Mouse (Mus musculus): ENCODE results near the gene Plekhm2. TPM values are rescaled to one million over a fixed set of nuclear protein-coding genes. Genes with fewer than 3 reads are reported as not detected.

Plekhm2 gene
- polyA plus RNA-seq, 1 experiment from 2014 or later: 3.5 TPM

DNA sequence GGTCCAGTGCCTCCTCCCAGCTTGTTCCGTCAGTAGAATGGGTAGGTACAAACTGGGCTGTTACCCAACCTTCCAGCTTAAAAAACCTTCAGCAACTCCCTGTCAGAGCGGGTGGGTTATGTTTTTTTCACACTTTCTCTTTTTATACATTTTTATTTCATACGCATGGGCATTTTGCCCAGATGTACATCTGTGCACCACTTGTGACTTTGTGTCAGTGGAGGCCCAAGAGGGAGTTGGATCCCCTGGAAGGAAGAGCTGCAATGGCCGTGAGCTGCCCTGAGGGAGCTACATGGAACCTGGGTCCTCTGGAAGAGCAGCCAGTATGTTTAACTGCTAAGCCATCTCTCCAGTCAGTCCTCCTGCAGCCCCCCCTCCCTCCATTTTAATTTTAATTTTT is 6.7 kb upstream of the Plekhm2 start:
- no peak overlapping the region for H3K27ac ChIP-seq (ENCODE audit: low read depth, low read length)
- no peak overlapping the region for H3K4me3 ChIP-seq (ENCODE audit: low read depth, low read length)
- no peak overlapping the region for H3K9ac ChIP-seq (ENCODE audit: low read depth, low read length)
- ATAC-seq (replicated peaks; ENCODE audit: insufficient number of reproducible peaks, low FRiP score, low TSS enrichment): no peak
- no peaks in the 10 kb centered on the region for H3K36me3 ChIP-seq (ENCODE audit: control insufficient read depth, insufficient read depth, low read length)
- WGBS (ENCODE audit: insufficient replicate concordance): 78% methylated on average over 4 of the region's 4 CpGs
- H3K27me3 ChIP-seq (ENCODE audit: control insufficient read depth, insufficient read depth, low read length): no peaks in the 10 kb centered on the region
- no peak overlapping the region for H3K4me2 ChIP-seq
- H3K4me1 ChIP-seq (ENCODE audit: control insufficient read depth, insufficient read depth, low read length): no peaks in the 10 kb centered on the region
- H3K9me3 ChIP-seq (replicated peaks; ENCODE audit: control insufficient read depth, low read length): no peaks in the 10 kb centered on the region

- H3K9me3 ChIP-seq (replicated peaks; ENCODE audit: control insufficient read depth, low read length): no peaks in the 10 kb centered on the region
- no peak overlapping the region for H3K27ac ChIP-seq (ENCODE audit: low read depth, low read length)
- no peak overlapping the region for H3K4me2 ChIP-seq
- H3K4me1 ChIP-seq (ENCODE audit: control insufficient read depth, insufficient read depth, low read length): peaks cover under 1% of the 10 kb centered on the region; the same call in 1 of the 2 replicates
- ATAC-seq (replicated peaks; ENCODE audit: insufficient number of reproducible peaks, low FRiP score, low TSS enrichment): no peak
- no peaks in the 10 kb centered on the region for H3K27me3 ChIP-seq (ENCODE audit: control insufficient read depth, insufficient read depth, low read length)
- no peak overlapping the region for H3K4me3 ChIP-seq (ENCODE audit: low read depth, low read length)
- WGBS (ENCODE audit: insufficient replicate concordance): 82% methylated on average over 18 of the region's 18 CpGs
- no peaks in the 10 kb centered on the region for H3K36me3 ChIP-seq (ENCODE audit: control insufficient read depth, insufficient read depth, low read length)
- H3K9ac ChIP-seq (ENCODE audit: low read depth, low read length): no peak overlapping the region
Observed at GRCm38 (mm10) chr4:141669898-141670712, 5.4 kb upstream of the Plekhm2 start.

DNA sequence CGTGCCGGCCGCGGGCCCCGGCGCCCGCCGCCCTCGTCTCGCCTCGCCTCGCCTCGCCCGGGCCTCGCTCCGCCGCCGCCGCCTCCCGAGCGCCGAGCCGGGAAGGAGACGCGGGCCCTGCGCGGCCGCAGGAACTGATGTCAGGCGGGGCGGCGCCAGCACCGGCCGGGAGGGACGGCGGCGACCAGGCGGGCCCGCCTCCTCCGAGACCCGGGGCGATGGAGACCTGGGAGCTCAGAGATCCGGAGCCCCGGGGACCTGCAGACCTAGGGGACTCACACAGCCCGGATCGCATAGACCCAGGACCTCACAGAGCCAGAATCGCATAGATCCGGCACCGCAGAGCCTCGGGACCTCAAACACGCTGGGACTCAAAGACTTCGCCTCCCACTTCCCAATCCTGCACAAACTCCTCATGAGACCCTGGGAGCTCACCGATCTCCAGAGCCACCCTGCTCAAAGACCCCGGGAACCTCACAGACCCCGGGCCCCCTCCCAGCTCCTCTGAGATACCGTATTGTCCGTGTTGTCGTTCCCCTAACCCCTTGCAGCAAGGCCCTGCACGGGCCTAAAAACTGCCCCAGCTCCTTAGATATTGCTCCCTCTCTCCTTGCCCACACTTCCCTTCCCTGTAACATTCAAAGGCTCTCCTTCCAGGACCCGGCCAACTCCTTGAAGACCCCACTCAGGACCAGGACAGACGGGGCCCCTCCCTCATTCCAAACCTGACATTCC is 521 bp downstream of the Plekhm2 start:
- WGBS (ENCODE audit: insufficient replicate concordance): 1% methylated on average over 57 of the region's 60 CpGs
- no peaks in the 10 kb centered on the region for H3K27me3 ChIP-seq (ENCODE audit: control insufficient read depth, insufficient read depth, low read length)
- ATAC-seq (replicated peaks; ENCODE audit: insufficient number of reproducible peaks, low FRiP score, low TSS enrichment): peak; percentile 85
- no peaks in the 10 kb centered on the region for H3K9me3 ChIP-seq (replicated peaks; ENCODE audit: control insufficient read depth, low read length)
- peak overlapping the region; percentile 93 for H3K4me3 ChIP-seq (ENCODE audit: low read depth, low read length)
- H3K27ac ChIP-seq (ENCODE audit: low read depth, low read length): peak overlapping the region; percentile 77
- peaks cover 13% of the 10 kb centered on the region for H3K4me1 ChIP-seq (ENCODE audit: control insufficient read depth, insufficient read depth, low read length)
- peak overlapping the region; percentile 91 for H3K9ac ChIP-seq (ENCODE audit: low read depth, low read length)
- peak overlapping the region; percentile 94 for H3K4me2 ChIP-seq
- peaks cover 5% of the 10 kb centered on the region for H3K36me3 ChIP-seq (ENCODE audit: control insufficient read depth, insufficient read depth, low read length)

GRCm38 (mm10) chr4:141663122-141663931 is 1.4 kb downstream of the Plekhm2 start:
- peak; percentile 39; the same call in 1 of the 2 replicates for ATAC-seq (replicated peaks; ENCODE audit: insufficient number of reproducible peaks, low FRiP score, low TSS enrichment)
- WGBS (ENCODE audit: insufficient replicate concordance): 7% methylated on average over 40 of the region's 47 CpGs
- H3K9me3 ChIP-seq (replicated peaks; ENCODE audit: control insufficient read depth, low read length): no peaks in the 10 kb centered on the region
- no peaks in the 10 kb centered on the region for H3K27me3 ChIP-seq (ENCODE audit: control insufficient read depth, insufficient read depth, low read length)
- peaks cover 5% of the 10 kb centered on the region for H3K36me3 ChIP-seq (ENCODE audit: control insufficient read depth, insufficient read depth, low read length)
- H3K4me1 ChIP-seq (ENCODE audit: control insufficient read depth, insufficient read depth, low read length): peaks cover 17% of the 10 kb centered on the region
- H3K4me2 ChIP-seq: peak overlapping the region; percentile 94
- peak overlapping the region; percentile 93 for H3K4me3 ChIP-seq (ENCODE audit: low read depth, low read length)
- H3K9ac ChIP-seq (ENCODE audit: low read depth, low read length): peak overlapping the region; percentile 91
- peak overlapping the region; percentile 77 for H3K27ac ChIP-seq (ENCODE audit: low read depth, low read length)

DNA sequence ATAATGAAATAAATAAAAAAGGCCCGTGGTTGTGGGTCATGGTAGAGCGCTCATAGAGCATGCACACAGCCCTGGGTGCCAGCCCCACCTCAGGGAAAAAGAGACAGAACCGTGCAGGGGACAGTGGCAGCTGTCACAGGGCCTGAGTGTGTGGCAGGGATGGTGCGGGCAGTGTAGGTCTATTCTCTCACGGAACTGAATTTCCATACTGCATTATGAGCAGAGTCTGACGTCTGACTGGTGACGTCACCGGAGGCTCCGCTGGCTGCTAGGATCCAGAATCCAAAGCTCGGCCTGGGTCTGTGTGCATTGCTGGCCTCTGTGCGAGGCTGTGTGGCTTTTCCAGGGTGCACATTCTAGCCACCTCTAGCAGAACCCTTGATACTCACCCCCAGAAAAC is 3.8 kb downstream of the Plekhm2 start:
- ATAC-seq (replicated peaks; ENCODE audit: insufficient number of reproducible peaks, low FRiP score, low TSS enrichment): no peak
- Histone ChIP-seq H3K27ac (ENCODE audit: low read depth, low read length) (no peak overlapping the region), H3K27me3 (ENCODE audit: control insufficient read depth, insufficient read depth, low read length) (no peaks in the 10 kb centered on the region), H3K9ac (ENCODE audit: low read depth, low read length) (no peak overlapping the region), H3K4me3 (ENCODE audit: low read depth, low read length) (no peak overlapping the region), H3K4me2 (no peak overlapping the region), H3K9me3 (replicated peaks; ENCODE audit: control insufficient read depth, low read length) (no peaks in the 10 kb centered on the region), H3K36me3 (ENCODE audit: control insufficient read depth, insufficient read depth, low read length) (peaks cover 5% of the 10 kb centered on the region), H3K4me1 (ENCODE audit: control insufficient read depth, insufficient read depth, low read length) (peaks cover 22% of the 10 kb centered on the region)
- 88% methylated on average over 11 of the region's 11 CpGs for WGBS (ENCODE audit: insufficient replicate concordance)

DNA sequence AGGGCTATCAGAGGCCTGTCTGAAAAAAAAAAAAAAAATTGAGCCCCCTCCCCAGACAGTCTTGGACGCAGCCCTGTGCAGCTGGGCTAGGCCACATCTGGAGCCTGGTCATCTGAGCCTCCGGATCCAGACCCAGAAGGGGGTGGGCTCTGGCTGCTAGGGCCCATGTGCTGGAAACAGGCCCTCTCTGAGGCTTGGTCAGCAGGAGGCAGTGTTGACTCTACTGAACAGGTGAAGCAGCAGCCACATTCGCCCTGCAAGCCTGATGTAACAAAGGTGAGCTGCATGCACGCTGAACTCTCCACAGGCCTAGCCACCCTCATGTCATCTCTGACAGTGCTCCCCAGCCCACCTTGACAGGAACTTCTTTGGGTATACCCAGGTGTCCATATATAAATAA is 5.0 kb downstream of the Plekhm2 start:
- H3K4me3 ChIP-seq (ENCODE audit: low read depth, low read length): no peak overlapping the region
- ATAC-seq (replicated peaks; ENCODE audit: insufficient number of reproducible peaks, low FRiP score, low TSS enrichment): no peak
- H3K9me3 ChIP-seq (replicated peaks; ENCODE audit: control insufficient read depth, low read length): no peaks in the 10 kb centered on the region
- no peak overlapping the region for H3K4me2 ChIP-seq
- peaks cover 21% of the 10 kb centered on the region for H3K4me1 ChIP-seq (ENCODE audit: control insufficient read depth, insufficient read depth, low read length)
- H3K27ac ChIP-seq (ENCODE audit: low read depth, low read length): no peak overlapping the region
- peaks cover 5% of the 10 kb centered on the region for H3K36me3 ChIP-seq (ENCODE audit: control insufficient read depth, insufficient read depth, low read length)
- no peaks in the 10 kb centered on the region for H3K27me3 ChIP-seq (ENCODE audit: control insufficient read depth, insufficient read depth, low read length)
- 75% methylated on average over 4 of the region's 4 CpGs for WGBS (ENCODE audit: insufficient replicate concordance)
- H3K9ac ChIP-seq (ENCODE audit: low read depth, low read length): no peak overlapping the region

DNA sequence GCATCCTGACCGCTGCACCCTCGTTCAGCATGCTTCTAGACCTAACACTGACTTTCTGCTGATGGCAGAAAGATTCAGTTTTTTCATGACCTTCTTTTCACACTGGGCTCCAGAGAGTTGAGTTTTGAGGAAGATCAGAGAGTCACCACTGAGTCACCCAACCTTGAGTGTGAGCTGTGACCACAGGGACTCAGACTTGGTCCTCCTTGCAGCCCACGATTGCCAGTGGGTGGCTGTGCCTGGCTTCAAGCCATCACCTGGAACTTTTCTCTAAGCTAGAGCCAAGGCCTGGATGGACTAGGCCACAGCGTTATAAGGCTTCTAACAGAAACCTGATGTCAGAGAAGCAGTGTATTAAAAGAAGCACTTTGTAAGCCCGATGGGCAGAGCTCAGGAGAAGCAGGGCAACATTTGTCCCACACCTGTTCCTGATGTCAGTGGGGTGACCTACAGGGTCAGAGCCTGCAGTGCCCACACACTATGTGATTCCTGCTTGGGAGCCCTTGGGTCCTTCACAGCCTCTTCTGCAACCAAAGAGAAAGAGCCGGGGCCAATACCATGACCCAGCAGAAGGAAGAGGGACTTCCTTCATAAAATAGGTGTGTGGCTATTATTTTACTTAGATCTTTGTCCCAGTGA is 5.7 kb downstream of the Plekhm2 start:
- Histone ChIP-seq H3K27me3 (ENCODE audit: control insufficient read depth, insufficient read depth, low read length) (no peaks in the 10 kb centered on the region), H3K4me3 (ENCODE audit: low read depth, low read length) (no peak overlapping the region), H3K27ac (ENCODE audit: low read depth, low read length) (no peak overlapping the region), H3K9ac (ENCODE audit: low read depth, low read length) (no peak overlapping the region), H3K4me2 (no peak overlapping the region), H3K36me3 (ENCODE audit: control insufficient read depth, insufficient read depth, low read length) (peaks cover 5% of the 10 kb centered on the region), H3K4me1 (ENCODE audit: control insufficient read depth, insufficient read depth, low read length) (peaks cover 17% of the 10 kb centered on the region), H3K9me3 (replicated peaks; ENCODE audit: control insufficient read depth, low read length) (no peaks in the 10 kb centered on the region)
- no peak for ATAC-seq (replicated peaks; ENCODE audit: insufficient number of reproducible peaks, low FRiP score, low TSS enrichment)
- WGBS (ENCODE audit: insufficient replicate concordance): 84% methylated on average over 6 of the region's 6 CpGs

GRCm38 (mm10) chr4:141656932-141657331 is 7.8 kb downstream of the Plekhm2 start:
- Histone ChIP-seq H3K4me3 (ENCODE audit: low read depth, low read length) (no peak overlapping the region), H3K4me1 (ENCODE audit: control insufficient read depth, insufficient read depth, low read length) (peaks cover 12% of the 10 kb centered on the region), H3K9ac (ENCODE audit: low read depth, low read length) (no peak overlapping the region), H3K27me3 (ENCODE audit: control insufficient read depth, insufficient read depth, low read length) (no peaks in the 10 kb centered on the region), H3K36me3 (ENCODE audit: control insufficient read depth, insufficient read depth, low read length) (peaks cover 12% of the 10 kb centered on the region), H3K9me3 (replicated peaks; ENCODE audit: control insufficient read depth, low read length) (no peaks in the 10 kb centered on the region), H3K4me2 (no peak overlapping the region), H3K27ac (ENCODE audit: low read depth, low read length) (peak overlapping the region; percentile 41; the same call in 1 of the 2 replicates)
- 72% methylated on average over 8 of the region's 8 CpGs for WGBS (ENCODE audit: insufficient replicate concordance)
- ATAC-seq (replicated peaks; ENCODE audit: insufficient number of reproducible peaks, low FRiP score, low TSS enrichment): no peak
